Mouse (Mus musculus) lung, postnatal 25 days (tissue): ENCODE results near the gene Patj.
A peak's percentile ranks its signal among the peaks of the same experiment; 100 is the strongest.
"Not testable (repeated sequence)": the region's sequence is repeated elsewhere in the genome, so short reads cannot be mapped to it uniquely, and the experiment has no call there.

Experiments
- DNase-seq: peaks from one replicate; pipeline ENCODE4 v3.0.0; 2022; ENCODE audit warnings: low spot score

Patj gene

GRCm38 (mm10) chr4:98395690-98396437 is at the start of gene Patj:
Gene Patj (plus strand): TSS chr4:98395785.
- DNase-seq: peak; percentile 66

GRCm38 (mm10) chr4:98348580-98348979 is 47.0 kb upstream of the Patj start:
- no peak for DNase-seq

GRCm38 (mm10) chr4:98358034-98358809 is 37.4 kb upstream of the Patj start:
- no peak for DNase-seq

GRCm38 (mm10) chr4:98375401-98375800 is 20.2 kb upstream of the Patj start:
- peak; percentile 9 for DNase-seq

- no peak for DNase-seq
These were observed 18.6 kb upstream of the Patj start for GRCm38 (mm10) chr4:98376943-98377342.

GRCm38 (mm10) chr4:98382716-98383424 is 12.7 kb upstream of the Patj start, which contains the start of gene Tm2d1:
Gene Tm2d1 (minus strand): TSS chr4:98383306.
- peak; percentile 84 for DNase-seq

GRCm38 (mm10) chr4:98385036-98385435 is 10.5 kb upstream of the Patj start:
- no peak for DNase-seq

- no peak for DNase-seq
These were observed 267 bp upstream of the Patj start for GRCm38 (mm10) chr4:98395346-98395689.

GRCm38 (mm10) chr4:98400926-98401583 is 5.5 kb downstream of the Patj start:
- DNase-seq: peak; percentile 11

GRCm38 (mm10) chr4:98401584-98401962 is 6.0 kb downstream of the Patj start:
- no peak for DNase-seq

- no peak for DNase-seq
These were observed 7.9 kb downstream of the Patj start for GRCm38 (mm10) chr4:98403492-98403891.

- no peak for DNase-seq
These were observed 8.8 kb downstream of the Patj start for GRCm38 (mm10) chr4:98404412-98404811.

- DNase-seq: no peak
These were observed 12.9 kb downstream of the Patj start for GRCm38 (mm10) chr4:98408455-98408854.

GRCm38 (mm10) chr4:98415150-98415549 is 19.6 kb downstream of the Patj start:
- DNase-seq: not testable (repeated sequence)

- DNase-seq: no peak
These were observed 32.8 kb downstream of the Patj start for GRCm38 (mm10) chr4:98428371-98428770.

GRCm38 (mm10) chr4:98435641-98436457 is 40.3 kb downstream of the Patj start:
- DNase-seq: no peak

GRCm38 (mm10) chr4:98436664-98437363 is 41.2 kb downstream of the Patj start:
- peak; percentile 55 for DNase-seq

- no peak for DNase-seq
These were observed 43.8 kb downstream of the Patj start for GRCm38 (mm10) chr4:98439261-98440005.

- no peak for DNase-seq
These were observed 45.7 kb downstream of the Patj start for GRCm38 (mm10) chr4:98441248-98441647.
